7 mouse cellular contexts compared by ENCODE assay signal in genomic region chr4:46138287-46139222, GRCm38 (mm10). TPM values are rescaled to one million over a fixed set of nuclear protein-coding genes. Genes with fewer than 3 reads are reported as not detected.
DNase-seq lines count a peak whose midpoint lies in the region; ATAC-seq and TF ChIP-seq lines count a peak whose summit lies in the region.

Gene Ncbp1, plus strand, starts transcription at chr4:46138613.
Gene Tstd2, minus strand, starts transcription at chr4:46138694.

- TF ChIP-seq CTCF in intestine, postnatal 0 days (IDR thresholded peaks at IDR 0.05; ENCODE audit: low read depth): 0 out of 2 replicates have a peak, but pooled peaks have one; percentile 2
- no peak for TF ChIP-seq CTCF in small intestine, adult 2 months (IDR thresholded peaks at IDR 0.05; ENCODE audit: extremely low read depth, insufficient read length, insufficient replicate concordance, low read depth, low read length)

- H3K27ac ChIP-seq in embryonic facial prominence, embryonic 10.5 days (replicated peaks): peak within 1 kb of the TSS; percentile 95
- H3K27ac ChIP-seq in intestine, postnatal 0 days (ENCODE audit: low read depth, low read length): peak within 1 kb of the TSS; percentile 99
- H3K27ac ChIP-seq in midbrain, embryonic 12.5 days (replicated peaks): peak within 1 kb of the TSS; percentile 98
- peak within 1 kb of the TSS; percentile 86 for H3K27ac ChIP-seq in small intestine, adult 2 months (ENCODE audit: insufficient read depth, low read depth, low read length)

- H3K27me3 ChIP-seq in embryonic facial prominence, embryonic 10.5 days (replicated peaks; ENCODE audit: low read depth, poor library complexity, severe bottlenecking): no peaks in the 10 kb centered on the region
- no peaks in the 10 kb centered on the region for H3K27me3 ChIP-seq in intestine, postnatal 0 days (replicated peaks; ENCODE audit: control insufficient read depth, insufficient read depth, low read length)
- no peaks in the 10 kb centered on the region for H3K27me3 ChIP-seq in midbrain, embryonic 12.5 days
- no peaks in the 10 kb centered on the region for H3K27me3 ChIP-seq in small intestine, adult 2 months (ENCODE audit: control insufficient read depth, insufficient read depth, low read length)

- H3K9ac ChIP-seq in intestine, postnatal 0 days (ENCODE audit: low read depth, low read length): peak within 1 kb of the TSS; percentile 88
- peak within 1 kb of the TSS; percentile 93 for H3K9ac ChIP-seq in midbrain, embryonic 12.5 days (replicated peaks)

- no peaks in the 10 kb centered on the region for H3K9me3 ChIP-seq in embryonic facial prominence, embryonic 10.5 days
- H3K9me3 ChIP-seq in intestine, postnatal 0 days (ENCODE audit: control insufficient read depth): no peaks in the 10 kb centered on the region
- no peaks in the 10 kb centered on the region for H3K9me3 ChIP-seq in midbrain, embryonic 12.5 days

- H3K4me1 ChIP-seq in embryonic facial prominence, embryonic 10.5 days: peaks cover 24% of the 10 kb centered on the region
- no peaks in the 10 kb centered on the region; the same call in 1 of the 2 replicates for H3K4me1 ChIP-seq in intestine, postnatal 0 days (replicated peaks; ENCODE audit: control insufficient read depth, insufficient read depth, low read length)
- H3K4me1 ChIP-seq in midbrain, embryonic 12.5 days: peaks cover 24% of the 10 kb centered on the region
- peaks cover 5% of the 10 kb centered on the region; the same call in 1 of the 2 replicates for H3K4me1 ChIP-seq in small intestine, adult 2 months (ENCODE audit: control insufficient read depth, insufficient read depth, insufficient read length, low read length)

- peak within 1 kb of the TSS; percentile 86 for H3K4me3 ChIP-seq in embryonic facial prominence, embryonic 10.5 days
- peak within 1 kb of the TSS; percentile 92 for H3K4me3 ChIP-seq in intestine, postnatal 0 days (ENCODE audit: low read depth, low read length)
- peak within 1 kb of the TSS; percentile 89 for H3K4me3 ChIP-seq in midbrain, embryonic 12.5 days
- H3K4me3 ChIP-seq in small intestine, adult 2 months (ENCODE audit: low read depth, low read length): peak within 1 kb of the TSS; percentile 77

- peak; percentile 89 for ATAC-seq in intestine, postnatal 0 days
- peak; percentile 83 for ATAC-seq in midbrain, embryonic 12.5 days (ENCODE audit: low FRiP score, low read depth)

- peak; percentile 94 for DNase-seq in adrenal gland, postnatal 10 days
- peak; percentile 94 for DNase-seq in embryonic facial prominence, embryonic 10.5 days (ENCODE audit: low spot score)
- DNase-seq in gonadal fat pad, adult 2 months (ENCODE audit: low read depth): peak; percentile 51
- DNase-seq in left cerebral cortex, postnatal 4 days: peak; percentile 92

- peak; percentile 61 for TF ChIP-seq POLR2A in small intestine, adult 2 months (IDR thresholded peaks at IDR 0.05; ENCODE audit: low read depth, low read length)

- peak within 1 kb of the TSS; percentile 74 for H3K4me2 ChIP-seq in intestine, postnatal 0 days (replicated peaks; ENCODE audit: low read depth)
- H3K4me2 ChIP-seq in midbrain, embryonic 12.5 days (replicated peaks): peak within 1 kb of the TSS; percentile 81

- peaks cover 35% of the 10 kb centered on the region for H3K36me3 ChIP-seq in embryonic facial prominence, embryonic 10.5 days (replicated peaks)
- H3K36me3 ChIP-seq in intestine, postnatal 0 days (ENCODE audit: control insufficient read depth, insufficient read depth): peaks cover 17% of the 10 kb centered on the region
- H3K36me3 ChIP-seq in midbrain, embryonic 12.5 days: peaks cover 19% of the 10 kb centered on the region
- peaks cover 8% of the 10 kb centered on the region for H3K36me3 ChIP-seq in small intestine, adult 2 months (ENCODE audit: control insufficient read depth, insufficient read depth, low read length)

- WGBS in embryonic facial prominence, embryonic 10.5 days: under 1% methylated on average over 89 of the region's 90 CpGs
- WGBS in intestine, postnatal 0 days: under 1% methylated on average over 88 of the region's 90 CpGs
- under 1% methylated on average over 74 of the region's 90 CpGs for WGBS in midbrain, embryonic 12.5 days
- WGBS in small intestine, adult 2 months: under 1% methylated on average over 89 of the region's 90 CpGs

- intact Hi-C loops in left cerebral cortex, postnatal 4 days (cut with DNase I): no loop called here

RNA-seq across cellular contexts. Expression of gene Ncbp1, which starts in this region (rescaled TPM):
- 10 to 100 TPM; 42.8 to 44.1 TPM for total RNA-seq in adrenal gland, postnatal 10 days (2021)
- 121 and 127 TPM in 2 replicates for polyA plus RNA-seq in embryonic facial prominence, embryonic 10.5 days (2016; fragmentation: Nextera tagmentation; extraction: Ambion mirVana)
- polyA plus RNA-seq in gonadal fat pad, adult 2 months (2012; rRNA removed): 32.0 and 36.0 TPM in 2 replicates
- polyA plus RNA-seq in intestine, postnatal 0 days (2015; fragmentation: Nextera tagmentation; extraction: Ambion mirVana): 21.1 and 21.7 TPM in 2 replicates
- total RNA-seq in left cerebral cortex, postnatal 4 days (2021): 10 to 100 TPM; 58.6 to 66.2 TPM
- 111 and 113 TPM in 2 replicates for polyA plus RNA-seq in midbrain, embryonic 12.5 days (2016; fragmentation: Nextera tagmentation; extraction: Ambion mirVana)
- 6.0 and 6.9 TPM in 2 replicates for polyA plus RNA-seq in small intestine, adult 2 months (2012; rRNA removed)

RNA-seq across cellular contexts. Expression of gene Tstd2, which starts in this region (rescaled TPM):
- total RNA-seq in adrenal gland, postnatal 10 days (2021): 10 to 100 TPM; 22.3 to 28.5 TPM
- polyA plus RNA-seq in embryonic facial prominence, embryonic 10.5 days (2016; fragmentation: Nextera tagmentation; extraction: Ambion mirVana): 74.1 and 77.3 TPM in 2 replicates
- 30.7 and 37.3 TPM in 2 replicates for polyA plus RNA-seq in gonadal fat pad, adult 2 months (2012; rRNA removed)
- 10.4 and 13.9 TPM in 2 replicates for polyA plus RNA-seq in intestine, postnatal 0 days (2015; fragmentation: Nextera tagmentation; extraction: Ambion mirVana)
- 10 to 100 TPM; 20.0 to 22.3 TPM for total RNA-seq in left cerebral cortex, postnatal 4 days (2021)
- 52.6 and 59.5 TPM in 2 replicates for polyA plus RNA-seq in midbrain, embryonic 12.5 days (2016; fragmentation: Nextera tagmentation; extraction: Ambion mirVana)
- 3.6 and 6.5 TPM in 2 replicates for polyA plus RNA-seq in small intestine, adult 2 months (2012; rRNA removed)

Comparison
In these comparisons a context has a peak if more than half of its experiments do, and no peak if none do; other contexts are left out.
1. Peak in every context shown above with its lines: DNase-seq, ATAC-seq, H3K4me3 ChIP-seq and H3K27ac ChIP-seq.